Mouse (Mus musculus) heart, embryonic 11.5 days (tissue): Measurements from ENCODE around the gene Sorl1. TPM values are rescaled to one million over a fixed set of nuclear protein-coding genes. Genes with fewer than 3 reads are reported as not detected.

Source experiments
- ATAC-seq: fragments of 200-750 bp; cut with Nextera tagmentation; replicated peaks from 2 replicates; pipeline ENCODE4 v1.8.0; 2017; ENCODE audit warnings: moderate library complexity; ENCODE audit not compliant: insufficient number of reproducible peaks, low FRiP score, low TSS enrichment
- H3K27ac ChIP-seq: fragments of 300-500 bp; sonication (generic); 2 replicates; pipeline ENCODE4 v1.5.1; 2014; ENCODE audit warnings: mild to moderate bottlenecking, low read depth, low read length
- H3K27me3 ChIP-seq: fragments of 300-500 bp; sonication (generic); 2 replicates; pipeline ENCODE4 v1.6.1; 2014; ENCODE audit warnings: mild to moderate bottlenecking, low read length, mixed read lengths; ENCODE audit not compliant: control insufficient read depth, insufficient read depth
- H3K36me3 ChIP-seq: fragments of 300-500 bp; sonication (generic); 2 replicates; pipeline ENCODE4 v1.6.1; 2014; ENCODE audit warnings: mild to moderate bottlenecking, low read length, moderate library complexity, mixed read lengths; ENCODE audit not compliant: control insufficient read depth, insufficient read depth
- H3K4me1 ChIP-seq: fragments of 300-500 bp; sonication (generic); 2 replicates; pipeline ENCODE4 v1.6.1; 2014; ENCODE audit warnings: low read length; ENCODE audit not compliant: control insufficient read depth, insufficient read depth
- H3K4me2 ChIP-seq: fragments of 300-500 bp; sonication (generic); 2 replicates; pipeline ENCODE4 v1.6.1; 2014; ENCODE audit warnings: mild to moderate bottlenecking, moderate library complexity
- H3K4me3 ChIP-seq: fragments of 300-500 bp; sonication (generic); 2 replicates; pipeline ENCODE4 v1.5.1; 2014; ENCODE audit warnings: low read depth, low read length
- H3K9ac ChIP-seq: fragments of 300-500 bp; sonication (generic); 2 replicates; pipeline ENCODE4 v1.6.1; 2014; ENCODE audit warnings: mild to moderate bottlenecking, low read depth, low read length, moderate library complexity
- H3K9me3 ChIP-seq: fragments of 300-500 bp; sonication (generic); replicated peaks from 2 replicates; pipeline ENCODE4 v1.6.1; 2016; ENCODE audit warnings: low read length; ENCODE audit not compliant: control insufficient read depth
- WGBS: fragments of 180-500 bp; shearing (Covaris S2); extraction: QIAGEN DNeasy Blood & Tissue Kit; methylation state at CpG from one replicate; pipeline ENCODE4 v1.1.7; 2014; ENCODE audit not compliant: insufficient replicate concordance; 5-methylcytosine and 5-hydroxymethylcytosine counted together
- polyA plus RNA-seq: library from polyadenylated mRNA; unstranded; fragments of >200 nt; fragmentation: Nextera tagmentation; extraction: Ambion mirVana; gene quantifications from 2 replicates; pipeline ENCODE4 v1.2.1, GENCODE M21; 2014

The Sorl1 gene
- polyA plus RNA-seq, 1 experiment from 2014 or later, result 7.6 TPM

- H3K4me2 ChIP-seq, result no peak overlapping the region
- no peak overlapping the region for H3K9ac ChIP-seq
- no peaks in the 10 kb centered on the region; the same call in 1 of the 2 replicates for H3K9me3 ChIP-seq
- H3K36me3 ChIP-seq, result no peaks in the 10 kb centered on the region
- H3K4me1 ChIP-seq, result 0 out of 2 replicates have a peak, but pooled peaks cover 3% of the 10 kb centered on the region
- 88% methylated on average over 5 of the region's 5 CpGs for WGBS
- H3K4me3 ChIP-seq, result no peak overlapping the region
- H3K27me3 ChIP-seq, result no peaks in the 10 kb centered on the region
- H3K27ac ChIP-seq, result no peak overlapping the region
- ATAC-seq, result no peak
These were observed 33.9 kb upstream of the Sorl1 start for GRCm38 (mm10) chr9:42157981-42158380.

GRCm38 (mm10) chr9:42156566-42156965 lies 32.5 kb upstream of the Sorl1 start:
- Histone ChIP-seq H3K4me3 (no peak overlapping the region), H3K4me2 (no peak overlapping the region), H3K27me3 (no peaks in the 10 kb centered on the region), H3K36me3 (no peaks in the 10 kb centered on the region), H3K4me1 (0 out of 2 replicates have a peak, but pooled peaks cover 3% of the 10 kb centered on the region), H3K9ac (no peak overlapping the region), H3K27ac (no peak overlapping the region), H3K9me3 (no peaks in the 10 kb centered on the region; the same call in 1 of the 2 replicates)
- no peak for ATAC-seq
- WGBS, result 72% methylated on average over 3 of the region's 3 CpGs

DNA sequence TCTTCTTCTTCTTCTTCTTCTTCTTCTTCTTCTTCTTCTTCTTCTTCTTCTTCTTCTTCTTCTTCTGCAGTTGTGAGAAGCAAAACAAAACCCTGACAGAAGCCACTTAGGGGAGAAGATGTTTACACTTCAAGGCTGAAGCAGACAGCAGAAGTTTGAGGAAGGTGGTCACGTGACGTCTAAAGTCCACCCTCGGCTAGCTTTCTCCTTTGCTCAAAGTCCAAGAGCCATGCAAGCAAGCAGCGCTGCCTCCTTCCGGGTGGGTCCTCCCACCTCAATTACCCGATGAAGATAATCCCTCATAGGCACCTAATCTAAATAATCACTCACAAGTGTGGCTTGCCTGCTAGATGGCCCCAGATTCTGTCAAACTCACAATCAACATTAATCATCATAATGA lies 30.6 kb upstream of the Sorl1 start:
- no peaks in the 10 kb centered on the region for H3K9me3 ChIP-seq
- 77% methylated on average over 6 of the region's 6 CpGs for WGBS
- no peak overlapping the region for H3K4me2 ChIP-seq
- no peaks in the 10 kb centered on the region for H3K4me1 ChIP-seq
- no peak overlapping the region for H3K27ac ChIP-seq
- H3K27me3 ChIP-seq, result no peaks in the 10 kb centered on the region
- no peak for ATAC-seq
- H3K4me3 ChIP-seq, result no peak overlapping the region
- H3K9ac ChIP-seq, result no peak overlapping the region
- no peaks in the 10 kb centered on the region for H3K36me3 ChIP-seq

GRCm38 (mm10) chr9:42148816-42149215 lies 24.7 kb upstream of the Sorl1 start:
- Histone ChIP-seq H3K9me3 (no peaks in the 10 kb centered on the region), H3K4me2 (no peak overlapping the region), H3K27ac (no peak overlapping the region), H3K9ac (no peak overlapping the region), H3K27me3 (no peaks in the 10 kb centered on the region), H3K36me3 (no peaks in the 10 kb centered on the region), H3K4me1 (no peaks in the 10 kb centered on the region), H3K4me3 (no peak overlapping the region)
- no peak for ATAC-seq
- WGBS, result 82% methylated on average over 6 of the region's 6 CpGs

DNA sequence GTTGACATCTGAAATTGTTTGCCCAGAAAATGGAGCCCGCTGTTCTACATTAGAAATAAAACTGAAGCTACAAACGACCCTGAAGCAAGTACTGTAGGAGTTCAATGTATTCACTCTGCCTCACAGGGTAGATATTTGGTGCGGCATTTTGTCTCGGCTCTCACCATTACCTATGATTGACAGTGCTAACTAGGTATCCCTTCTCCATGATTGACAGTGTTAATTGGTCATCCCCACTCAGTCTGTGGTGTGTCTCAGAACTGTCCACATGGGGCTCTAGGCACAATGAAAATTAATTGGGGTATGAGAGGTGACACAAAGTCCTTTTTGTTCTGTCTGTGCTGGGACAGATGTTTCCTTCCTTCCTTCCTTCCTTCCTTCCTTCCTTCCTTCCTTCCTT lies 23.9 kb upstream of the Sorl1 start:
- Histone ChIP-seq H3K4me2 (no peak overlapping the region), H3K4me1 (no peaks in the 10 kb centered on the region), H3K4me3 (no peak overlapping the region), H3K36me3 (no peaks in the 10 kb centered on the region), H3K27ac (no peak overlapping the region), H3K9me3 (no peaks in the 10 kb centered on the region), H3K27me3 (no peaks in the 10 kb centered on the region), H3K9ac (no peak overlapping the region)
- 80% methylated on average over 4 of the region's 4 CpGs for WGBS
- ATAC-seq, result no peak

DNA sequence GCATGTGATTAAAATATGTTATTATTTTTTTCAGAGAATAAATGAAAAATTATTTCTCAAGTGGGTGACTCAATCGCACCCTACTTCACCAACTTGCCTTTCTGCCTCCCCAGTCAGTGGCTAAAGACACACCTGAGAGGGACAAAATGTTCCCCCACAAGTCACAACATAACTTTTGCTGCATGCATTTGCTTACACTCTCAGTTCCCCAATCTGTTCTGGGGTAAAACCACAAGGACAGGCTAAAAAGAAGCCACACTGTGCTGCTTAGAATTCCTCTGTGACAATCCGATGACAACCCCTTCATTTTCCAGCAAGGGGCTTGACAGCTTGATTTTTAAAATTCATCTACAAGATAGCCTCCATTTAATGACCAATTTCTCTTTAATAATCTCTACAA lies 22.4 kb upstream of the Sorl1 start:
- WGBS, result 82% methylated on average over 2 of the region's 2 CpGs
- Histone ChIP-seq H3K36me3 (no peaks in the 10 kb centered on the region), H3K27me3 (no peaks in the 10 kb centered on the region), H3K27ac (no peak overlapping the region), H3K4me3 (no peak overlapping the region), H3K4me1 (no peaks in the 10 kb centered on the region), H3K4me2 (no peak overlapping the region), H3K9ac (no peak overlapping the region), H3K9me3 (no peaks in the 10 kb centered on the region)
- ATAC-seq, result no peak

DNA sequence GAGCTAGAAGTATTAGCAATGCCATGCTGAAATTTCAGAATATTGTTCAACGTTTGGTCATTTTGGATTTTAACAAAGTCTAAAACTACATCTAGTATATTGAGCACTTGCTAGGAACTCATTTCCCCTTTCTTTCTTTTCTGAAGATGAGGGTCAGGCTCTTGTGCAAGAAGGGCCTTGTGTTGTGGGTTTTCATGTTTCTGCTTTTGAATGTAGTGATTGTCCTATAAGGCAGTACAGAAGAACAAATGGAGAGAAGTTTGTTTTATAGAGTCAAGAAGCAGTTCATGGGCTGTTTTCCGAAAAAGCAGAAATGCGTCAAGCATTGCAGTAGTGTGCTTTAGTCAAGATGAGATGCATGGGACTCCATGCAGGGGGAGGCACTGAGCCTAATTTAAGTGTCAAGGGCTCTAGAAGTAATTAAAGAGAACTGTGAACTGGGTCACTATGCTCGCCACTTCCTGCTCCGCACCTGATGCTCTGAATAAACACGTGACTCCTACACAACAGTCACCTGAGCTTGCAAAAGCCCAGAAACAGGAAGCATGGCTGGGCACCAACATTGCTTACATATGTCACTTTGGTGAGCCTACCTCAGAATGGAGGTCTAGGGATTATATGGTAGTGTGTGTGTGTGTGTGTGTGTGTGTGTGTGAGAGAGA lies 17.6 kb upstream of the Sorl1 start:
- Histone ChIP-seq H3K4me1 (no peaks in the 10 kb centered on the region), H3K27me3 (no peaks in the 10 kb centered on the region), H3K36me3 (no peaks in the 10 kb centered on the region), H3K9ac (no peak overlapping the region), H3K27ac (no peak overlapping the region), H3K4me2 (no peak overlapping the region), H3K9me3 (no peaks in the 10 kb centered on the region), H3K4me3 (no peak overlapping the region)
- 72% methylated on average over 6 of the region's 6 CpGs for WGBS
- ATAC-seq, result no peak

DNA sequence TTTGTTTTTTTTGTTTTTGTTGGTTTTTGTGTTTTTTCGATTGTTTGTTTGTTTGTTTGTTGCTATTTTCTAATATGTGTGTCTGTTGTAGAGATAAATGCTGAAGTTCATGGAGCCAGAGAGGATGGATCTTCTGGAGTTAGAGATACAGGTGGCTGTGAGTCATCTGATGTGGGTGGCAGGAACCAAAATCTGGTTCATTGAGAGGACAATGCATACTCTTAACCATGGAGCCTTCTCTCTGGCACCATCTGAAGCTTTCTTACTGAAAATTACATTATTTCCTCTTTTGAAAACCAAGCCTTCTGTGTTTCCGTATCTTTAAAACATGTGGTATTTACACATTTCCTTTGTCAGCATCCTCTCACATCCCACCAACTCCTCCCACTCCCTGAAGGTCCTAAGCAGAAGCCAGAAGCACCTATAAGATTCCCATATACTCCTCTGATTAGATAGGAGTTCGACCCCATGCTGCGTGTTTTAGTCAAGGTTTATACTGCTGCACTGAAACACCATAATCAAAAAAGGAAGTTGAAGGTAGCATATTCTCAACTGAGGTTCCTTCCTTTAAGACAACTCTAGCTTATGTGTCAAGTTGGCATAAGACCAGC lies 14.3 kb upstream of the Sorl1 start:
- Histone ChIP-seq H3K9me3 (no peaks in the 10 kb centered on the region), H3K4me3 (no peak overlapping the region), H3K4me2 (no peak overlapping the region), H3K4me1 (no peaks in the 10 kb centered on the region), H3K9ac (no peak overlapping the region), H3K27me3 (no peaks in the 10 kb centered on the region), H3K27ac (no peak overlapping the region), H3K36me3 (no peaks in the 10 kb centered on the region)
- no peak for ATAC-seq
- WGBS, result 69% methylated on average over 4 of the region's 4 CpGs

DNA sequence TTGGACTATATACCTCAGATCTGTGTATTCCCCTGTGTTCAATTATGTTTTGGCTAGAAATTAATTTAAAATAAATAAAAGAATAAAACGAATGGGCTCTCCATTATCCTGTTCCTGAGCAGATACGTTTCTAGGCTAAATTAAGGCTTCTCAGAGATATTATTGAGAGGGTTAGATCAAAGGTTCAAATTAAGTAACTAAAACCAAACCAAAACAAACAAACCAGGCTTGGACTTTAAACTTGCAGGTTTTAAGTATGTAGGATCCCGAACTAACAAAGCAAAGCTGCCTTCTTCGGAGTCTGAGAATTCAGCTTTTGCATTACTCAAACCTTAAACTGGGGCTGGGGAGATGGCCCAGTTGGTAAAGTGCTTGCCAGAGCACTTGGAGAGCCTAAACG lies 13.5 kb upstream of the Sorl1 start:
- no peaks in the 10 kb centered on the region for H3K36me3 ChIP-seq
- H3K4me3 ChIP-seq, result no peak overlapping the region
- H3K4me1 ChIP-seq, result no peaks in the 10 kb centered on the region
- no peak overlapping the region for H3K9ac ChIP-seq
- ATAC-seq, result no peak
- 67% methylated on average over 5 of the region's 5 CpGs for WGBS
- no peaks in the 10 kb centered on the region for H3K9me3 ChIP-seq
- no peaks in the 10 kb centered on the region for H3K27me3 ChIP-seq
- no peak overlapping the region for H3K4me2 ChIP-seq
- H3K27ac ChIP-seq, result no peak overlapping the region
